Mouse (Mus musculus) intestine, postnatal 0 days (tissue): ENCODE data around the gene Vsig10. TPM values are rescaled to one million over a fixed set of nuclear protein-coding genes. Genes with fewer than 3 reads are reported as not detected.

ENCODE experiments used
- ATAC-seq: fragments of 200-750 bp; cut with Nextera tagmentation; 2 replicates; pipeline ENCODE4 v1.8.0; 2017; ENCODE audit warnings: mild to moderate bottlenecking, moderate TSS enrichment, moderate library complexity
- H3K27ac ChIP-seq: fragments of 300-500 bp; sonication (generic); 2 replicates; pipeline ENCODE4 v1.5.1; 2014; ENCODE audit warnings: mild to moderate bottlenecking, low read depth, low read length, moderate library complexity
- H3K27me3 ChIP-seq: fragments of 300-500 bp; sonication (generic); replicated peaks from 2 replicates; pipeline ENCODE4 v1.6.1; 2014; ENCODE audit warnings: low read length, mixed read lengths; ENCODE audit not compliant: control insufficient read depth, insufficient read depth
- H3K36me3 ChIP-seq: fragments of 300-500 bp; sonication (generic); 2 replicates; pipeline ENCODE4 v1.6.1; 2014; ENCODE audit warnings: mild to moderate bottlenecking, moderate library complexity; ENCODE audit not compliant: control insufficient read depth, insufficient read depth
- H3K4me1 ChIP-seq: fragments of 300-500 bp; sonication (generic); replicated peaks from 2 replicates; pipeline ENCODE4 v1.6.1; 2014; ENCODE audit warnings: antibody characterized with exemption, low read length, mixed read lengths; ENCODE audit not compliant: control insufficient read depth, insufficient read depth
- H3K4me2 ChIP-seq: fragments of 300-500 bp; sonication (generic); replicated peaks from 2 replicates; pipeline ENCODE4 v1.6.1; 2014; ENCODE audit warnings: low read depth, mild to moderate bottlenecking, moderate library complexity
- H3K4me3 ChIP-seq: fragments of 300-500 bp; sonication (generic); 2 replicates; pipeline ENCODE4 v1.5.1; 2014; ENCODE audit warnings: low read depth, low read length
- H3K9ac ChIP-seq: fragments of 300-500 bp; sonication (generic); 2 replicates; pipeline ENCODE4 v1.6.1; 2014; ENCODE audit warnings: mild to moderate bottlenecking, low read depth, low read length
- H3K9me3 ChIP-seq: fragments of 300-500 bp; sonication (generic); 2 replicates; pipeline ENCODE4 v1.6.1; 2016; ENCODE audit warnings: mixed run types; ENCODE audit not compliant: control insufficient read depth
- CTCF ChIP-seq: sonication (generic); IDR thresholded peaks from 2 replicates; pipeline ENCODE4 v1.5.1; 2016; ENCODE audit warnings: low read depth, mild to moderate bottlenecking, control low read depth, antibody characterized with exemption, moderate library complexity
- WGBS: fragments of 180-500 bp; shearing (Covaris S2); extraction: QIAGEN DNeasy Blood & Tissue Kit; methylation state at CpG from one replicate; pipeline ENCODE4 v1.1.7; 2014; 5-methylcytosine and 5-hydroxymethylcytosine counted together
- polyA plus RNA-seq: library from polyadenylated mRNA; unstranded; fragments of >200 nt; fragmentation: Nextera tagmentation; extraction: Ambion mirVana; gene quantifications from 2 replicates; pipeline ENCODE4 v1.2.1, GENCODE M21; 2015

Vsig10 gene
- polyA plus RNA-seq, 1 experiment from 2014 or later = 13.9 TPM

- H3K27ac ChIP-seq = no peak overlapping the region
- peaks cover 10% of the 10 kb centered on the region; the same call in 1 of the 2 replicates for H3K36me3 ChIP-seq
- H3K27me3 ChIP-seq = no peaks in the 10 kb centered on the region
- WGBS = 61% methylated on average over 3 of the region's 3 CpGs
- H3K4me1 ChIP-seq = no peaks in the 10 kb centered on the region
- no peak for TF ChIP-seq CTCF
- H3K9me3 ChIP-seq = no peaks in the 10 kb centered on the region
- H3K4me3 ChIP-seq = no peak overlapping the region
- no peak overlapping the region for H3K4me2 ChIP-seq
- ATAC-seq = no peak
- no peak overlapping the region for H3K9ac ChIP-seq
Measured at GRCm38 (mm10) chr5:117346281-117346680, 27.4 kb downstream of the Vsig10 start.

- H3K27ac ChIP-seq = no peak overlapping the region
- 77% methylated on average over 5 of the region's 5 CpGs for WGBS
- H3K9ac ChIP-seq = no peak overlapping the region
- H3K4me2 ChIP-seq = no peak overlapping the region
- no peaks in the 10 kb centered on the region for H3K27me3 ChIP-seq
- no peaks in the 10 kb centered on the region for H3K4me1 ChIP-seq
- ATAC-seq = no peak
- H3K4me3 ChIP-seq = no peak overlapping the region
- peaks cover 15% of the 10 kb centered on the region; the same call in 1 of the 2 replicates for H3K36me3 ChIP-seq
- H3K9me3 ChIP-seq = no peaks in the 10 kb centered on the region
- no peak for TF ChIP-seq CTCF
Measured at GRCm38 (mm10) chr5:117347011-117347410, 28.1 kb downstream of the Vsig10 start.

- Histone ChIP-seq H3K4me2 (no peak overlapping the region), H3K9me3 (no peaks in the 10 kb centered on the region), H3K4me3 (no peak overlapping the region), H3K36me3 (peaks cover 23% of the 10 kb centered on the region; the same call in 1 of the 2 replicates), H3K4me1 (no peaks in the 10 kb centered on the region), H3K9ac (no peak overlapping the region), H3K27ac (no peak overlapping the region), H3K27me3 (no peaks in the 10 kb centered on the region)
- no peak for TF ChIP-seq CTCF
- WGBS = 87% methylated on average over 2 of the region's 2 CpGs
- no peak for ATAC-seq
Measured at GRCm38 (mm10) chr5:117347838-117348237, 29.0 kb downstream of the Vsig10 start.

- Histone ChIP-seq H3K27me3 (no peaks in the 10 kb centered on the region), H3K4me2 (no peak overlapping the region), H3K9ac (no peak overlapping the region), H3K4me1 (no peaks in the 10 kb centered on the region), H3K27ac (no peak overlapping the region), H3K36me3 (peaks cover 25% of the 10 kb centered on the region; the same call in 1 of the 2 replicates), H3K4me3 (no peak overlapping the region), H3K9me3 (no peaks in the 10 kb centered on the region)
- ATAC-seq = peak; percentile 46; the same call in 1 of the 2 replicates
- 50% methylated on average over 19 of the region's 19 CpGs for WGBS
- no peak for TF ChIP-seq CTCF
Measured at GRCm38 (mm10) chr5:117348279-117348678, 29.4 kb downstream of the Vsig10 start.

- 74% methylated on average over 8 of the region's 8 CpGs for WGBS
- no peak for TF ChIP-seq CTCF
- no peak for ATAC-seq
- Histone ChIP-seq H3K27me3 (no peaks in the 10 kb centered on the region), H3K36me3 (peaks cover 15% of the 10 kb centered on the region; the same call in 1 of the 2 replicates), H3K9ac (no peak overlapping the region), H3K27ac (no peak overlapping the region), H3K4me3 (no peak overlapping the region), H3K4me1 (no peaks in the 10 kb centered on the region), H3K9me3 (no peaks in the 10 kb centered on the region), H3K4me2 (no peak overlapping the region)
Measured at GRCm38 (mm10) chr5:117354121-117354520, 35.2 kb downstream of the Vsig10 start.

- Histone ChIP-seq H3K9ac (0 out of 2 replicates have a peak overlapping the region, but pooled peaks have one; percentile 92), H3K27ac (peak overlapping the region; percentile 24), H3K36me3 (peaks cover 15% of the 10 kb centered on the region; the same call in 1 of the 2 replicates), H3K27me3 (no peaks in the 10 kb centered on the region), H3K9me3 (no peaks in the 10 kb centered on the region), H3K4me1 (no peaks in the 10 kb centered on the region; the same call in 1 of the 2 replicates), H3K4me2 (peak overlapping the region; percentile 75), H3K4me3 (peak overlapping the region; percentile 93; the same call in 1 of the 2 replicates)
- WGBS = 31% methylated on average over 14 of the region's 14 CpGs
- ATAC-seq = no peak
- TF ChIP-seq CTCF = peak; percentile 62
Measured at GRCm38 (mm10) chr5:117355648-117356303, 36.9 kb downstream of the Vsig10 start.
